In genomic region chr12:103314640-103315361, GRCm38 (mm10) we compare ENCODE assay signal across 8 mouse cellular contexts. TPM values are rescaled to one million over a fixed set of nuclear protein-coding genes. Genes with fewer than 3 reads are reported as not detected.
DNase-seq lines count a peak whose midpoint lies in the region; ATAC-seq and TF ChIP-seq lines count a peak whose summit lies in the region.

No protein-coding gene starts in this region.

- no peak for DNase-seq in layer of hippocampus, adult 2 months (ENCODE audit: low spot score in 2 of 2)
- no peak for DNase-seq in layer of hippocampus, adult 9-11 months
- DNase-seq in embryo, embryonic 11 days, result peak; percentile 82
- DNase-seq in heart, postnatal 0 days (ENCODE audit: low spot score), result no peak
- DNase-seq in c-Kit-positive CD71-positive TER-119-positive erythroid progenitor cells, embryonic 14.5 days (ENCODE audit: low spot score), result no peak
- DNase-seq in ovary, adult 18-20 months (ENCODE audit: low spot score), result no peak

- peak overlapping the region; percentile 53 for H3K4me3 ChIP-seq in layer of hippocampus, adult 2 months
- 0 out of 2 replicates have a peak overlapping the region, but pooled peaks have one; percentile 5 for H3K4me3 ChIP-seq in heart, postnatal 0 days (ENCODE audit: low read depth, low read length)
- H3K4me3 ChIP-seq in midbrain, embryonic 16.5 days (ENCODE audit: low read depth, low read length), result peak overlapping the region; percentile 35

- H3K9me3 ChIP-seq in heart, postnatal 0 days (replicated peaks; ENCODE audit: control insufficient read depth, low read length), result no peaks in the 10 kb centered on the region
- no peaks in the 10 kb centered on the region for H3K9me3 ChIP-seq in midbrain, embryonic 16.5 days (replicated peaks; ENCODE audit: control insufficient read depth, low read length, poor library complexity, severe bottlenecking)

- 10% methylated on average over 24 of the region's 25 CpGs for WGBS in heart, postnatal 0 days
- 1% methylated on average over 25 of the region's 25 CpGs for WGBS in midbrain, embryonic 16.5 days

- H3K9ac ChIP-seq in heart, postnatal 0 days (replicated peaks; ENCODE audit: low read depth, low read length), result no peak overlapping the region
- H3K9ac ChIP-seq in midbrain, embryonic 16.5 days (ENCODE audit: low read depth, low read length), result peak overlapping the region; percentile 49; the same call in 1 of the 2 replicates

- no peak for TF ChIP-seq EP300 in heart, postnatal 0 days (IDR thresholded peaks at IDR 0.05; ENCODE audit: low read depth)

- no peak for TF ChIP-seq CTCF in layer of hippocampus, adult 2 months (conservative IDR thresholded peaks at IDR 0.05)
- no peak for TF ChIP-seq CTCF in heart, postnatal 0 days (IDR thresholded peaks at IDR 0.05; ENCODE audit: low read depth)

- H3K36me3 ChIP-seq in heart, postnatal 0 days (replicated peaks; ENCODE audit: control insufficient read depth, insufficient read depth, low read length), result peaks cover 6% of the 10 kb centered on the region; the same call in 1 of the 2 replicates
- H3K36me3 ChIP-seq in midbrain, embryonic 16.5 days (ENCODE audit: control insufficient read depth, insufficient read depth, low read length), result no peaks in the 10 kb centered on the region

- peaks cover 8% of the 10 kb centered on the region; the same call in 1 of the 2 replicates for H3K27me3 ChIP-seq in heart, postnatal 0 days (ENCODE audit: control insufficient read depth, insufficient read depth, low read length)
- H3K27me3 ChIP-seq in midbrain, embryonic 16.5 days (ENCODE audit: control insufficient read depth, insufficient read depth, low read depth, low read length), result peaks cover 9% of the 10 kb centered on the region; the same call in 1 of the 2 replicates

- no peaks in the 10 kb centered on the region for H3K4me1 ChIP-seq in heart, postnatal 0 days (ENCODE audit: control insufficient read depth, insufficient read depth)
- H3K4me1 ChIP-seq in midbrain, embryonic 16.5 days (ENCODE audit: control insufficient read depth, insufficient read depth, low read length), result peaks cover 24% of the 10 kb centered on the region

- peak overlapping the region; percentile 78 for H3K27ac ChIP-seq in layer of hippocampus, adult 2 months
- no peak overlapping the region for H3K27ac ChIP-seq in heart, postnatal 0 days (ENCODE audit: low read depth)
- H3K27ac ChIP-seq in midbrain, embryonic 16.5 days (ENCODE audit: low read length), result peak overlapping the region; percentile 74

- no peak for ATAC-seq in heart, postnatal 0 days (ENCODE audit: insufficient read depth, low read depth)
- peak; percentile 80 for ATAC-seq in midbrain, embryonic 16.5 days
- ATAC-seq in monocyte, adult 5-6 weeks (replicated peaks; ENCODE audit: insufficient number of reproducible peaks, low FRiP score, low TSS enrichment, poor library complexity, severe bottlenecking), result no peak

- peak overlapping the region; percentile 32 for H3K4me2 ChIP-seq in heart, postnatal 0 days (ENCODE audit: low read depth, low read length)
- H3K4me2 ChIP-seq in midbrain, embryonic 16.5 days (ENCODE audit: low read length), result peak overlapping the region; percentile 61

RNA-seq across cellular contexts. Expression of gene Fam181a, which starts 4.0 kb away (rescaled TPM):
- 1 to 10 TPM; 1.5 to 2.3 TPM for total RNA-seq in layer of hippocampus, adult 2 months (2021)
- not detected in 2 replicates for total RNA-seq in heart, postnatal 0 days (2014; rRNA removed; ENCODE audit: low replicate concordance)
- not detected in 2 replicates for polyA plus RNA-seq in heart, postnatal 0 days (2015; fragmentation: Nextera tagmentation; extraction: Ambion mirVana)
- 5.3 and 7.7 TPM in 2 replicates for polyA plus RNA-seq in midbrain, embryonic 16.5 days (2015; fragmentation: Nextera tagmentation; extraction: Ambion mirVana)
- not detected in 3 replicates for total RNA-seq in monocyte, adult 5-6 weeks (2017)

RNA-seq across cellular contexts. Expression of gene Asb2, which starts 41.0 kb away (rescaled TPM):
- 1 to 10 TPM; 2.0 to 2.3 TPM for total RNA-seq in layer of hippocampus, adult 2 months (2021)
- 572 and 632 TPM in 2 replicates for total RNA-seq in heart, postnatal 0 days (2014; rRNA removed; ENCODE audit: low replicate concordance)
- polyA plus RNA-seq in heart, postnatal 0 days (2015; fragmentation: Nextera tagmentation; extraction: Ambion mirVana), result 289 and 380 TPM in 2 replicates
- polyA plus RNA-seq in midbrain, embryonic 16.5 days (2015; fragmentation: Nextera tagmentation; extraction: Ambion mirVana), result 0.80 and 0.82 TPM in 2 replicates
- 0.96 to 4.0 TPM (median 1.2 TPM) in 3 replicates for total RNA-seq in monocyte, adult 5-6 weeks (2017)

Comparison
In these comparisons a context has a peak if more than half of its experiments do, and no peak if none do; other contexts are left out.
1. RNA of gene Asb2, which starts 41.0 kb away (total RNA-seq): 572 to 632 TPM in heart, postnatal 0 days; 0.96 to 4.0 TPM in monocyte, adult 5-6 weeks and 2.0 to 2.3 TPM in layer of hippocampus, adult 2 months; every median in the first group is over 100 times any median in the second.
2. Peak in every context shown above with its lines, with median percentiles within 50 percentile points of each other: H3K4me3 ChIP-seq.